Mouse (Mus musculus) liver, adult 2 months (tissue): ENCODE results near the gene Pwwp2b.

Source experiments
- CTCF ChIP-seq: fragments of 200-500 bp; IDR thresholded peaks from 2 replicates; pipeline ENCODE4 v1.5.1; 2011; ENCODE audit warnings: low read depth, low read length, control low read depth
- POLR2A ChIP-seq: fragments of 200-500 bp; IDR thresholded peaks from 2 replicates; pipeline ENCODE4 v1.6.1; 2011; ENCODE audit warnings: low read length, control low read depth; ENCODE audit not compliant: insufficient read depth; ENCODE audit errors: extremely low read depth

DNA sequence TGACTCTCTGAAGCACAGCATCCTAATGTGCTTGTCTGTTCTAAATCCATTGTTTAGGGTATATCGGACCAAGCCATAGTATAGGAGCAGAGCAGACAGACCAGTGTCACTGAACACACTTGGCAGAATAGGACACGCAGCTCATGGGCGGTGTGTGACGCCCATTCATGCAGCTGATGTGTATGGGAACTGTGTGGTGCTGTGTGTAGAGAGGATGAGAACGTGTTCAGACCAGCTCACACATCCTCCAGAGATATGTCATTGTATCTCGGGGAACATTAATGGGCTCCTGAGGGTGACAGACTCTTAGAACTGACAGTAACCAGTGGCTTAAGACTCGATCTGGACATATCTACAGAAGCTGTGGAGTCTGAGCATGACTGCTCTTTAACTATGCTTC is 21.9 kb upstream of the Pwwp2b start:
- TF ChIP-seq CTCF (no peak), POLR2A (no peak)
